Mouse (Mus musculus): ENCODE measurements around the gene Copz2.
"Not testable (repeated sequence)": the region's sequence is repeated elsewhere in the genome, so short reads cannot be mapped to it uniquely, and the experiment has no call there.

Copz2 gene

GRCm38 (mm10) chr11:96849681-96850467, at the start of gene Copz2:
Gene Copz2 (plus strand): TSS chr11:96849870.
- H3K9me3 ChIP-seq (ENCODE audit: low read length), result no peaks in the 10 kb centered on the region

DNA sequence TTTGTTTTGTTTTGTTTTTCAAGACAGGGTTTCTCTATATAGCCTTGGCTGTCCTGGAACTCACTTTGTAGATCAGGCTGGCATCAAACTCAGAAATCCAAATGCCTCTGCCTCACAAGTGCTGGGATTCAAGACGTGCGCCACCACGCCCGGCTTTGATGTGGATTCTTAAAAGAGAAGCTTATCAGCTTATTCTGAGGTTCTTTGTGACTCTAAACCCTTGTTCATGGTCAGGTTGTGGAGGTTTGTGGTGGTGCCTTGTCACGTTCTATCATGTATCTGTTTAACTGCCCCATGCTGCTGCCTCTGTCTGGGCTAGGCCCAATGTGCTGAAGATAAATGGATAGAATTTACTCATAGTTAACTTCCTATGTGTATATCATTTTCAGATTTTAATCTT, 44.1 kb upstream of the Copz2 start:
- H3K36me3 ChIP-seq (ENCODE audit: insufficient read depth, low read length), result peaks cover 100% of the 10 kb centered on the region
- TF ChIP-seq CTCF (conservative IDR thresholded peaks at IDR 0.05; ENCODE audit: low read length), result no peak
- no peak for TF ChIP-seq POU5F1 (IDR thresholded peaks at IDR 0.05; ENCODE audit: borderline replicate concordance, low read length)
- TF ChIP-seq NANOG (IDR thresholded peaks at IDR 0.05; ENCODE audit: borderline replicate concordance, low read length), result no peak
- peaks cover 79% of the 10 kb centered on the region for H3K4me1 ChIP-seq (replicated peaks; ENCODE audit: low read depth, low read length)

More at GRCm38 (mm10) chr11:96849681-96850467, at the start of gene Copz2:
- Histone ChIP-seq H3K36me3 (ENCODE audit: insufficient read depth, low read length) (no peaks in the 10 kb centered on the region), H3K4me1 (replicated peaks; ENCODE audit: low read depth, low read length) (peaks cover 39% of the 10 kb centered on the region), H3K27me3 (ENCODE audit: insufficient read depth, low read length) (peaks cover 27% of the 10 kb centered on the region), H3K4me3 (replicated peaks; ENCODE audit: low read length) (peak within 1 kb of the TSS; percentile 77)
- TF ChIP-seq POU5F1 (IDR thresholded peaks at IDR 0.05; ENCODE audit: borderline replicate concordance, low read length), result no peak
- TF ChIP-seq CTCF (conservative IDR thresholded peaks at IDR 0.05; ENCODE audit: low read length), result no peak
- TF ChIP-seq NANOG (IDR thresholded peaks at IDR 0.05; ENCODE audit: borderline replicate concordance, low read length), result no peak

GRCm38 (mm10) chr11:96808066-96808465, 41.6 kb upstream of the Copz2 start:
- Histone ChIP-seq H3K27me3 (ENCODE audit: insufficient read depth, low read length) (no peaks in the 10 kb centered on the region), H3K9me3 (ENCODE audit: low read length) (no peaks in the 10 kb centered on the region), H3K4me3 (replicated peaks; ENCODE audit: low read length) (no peak overlapping the region), H3K4me1 (replicated peaks; ENCODE audit: low read depth, low read length) (peaks cover 67% of the 10 kb centered on the region), H3K36me3 (ENCODE audit: insufficient read depth, low read length) (peaks cover 100% of the 10 kb centered on the region)
- TF ChIP-seq POU5F1 (IDR thresholded peaks at IDR 0.05; ENCODE audit: borderline replicate concordance, low read length) (no peak), CTCF (conservative IDR thresholded peaks at IDR 0.05; ENCODE audit: low read length) (peak; percentile 34)

More for the DNA sequence above, 44.1 kb upstream of the Copz2 start:
- Histone ChIP-seq H3K4me3 (replicated peaks; ENCODE audit: low read length) (no peak overlapping the region), H3K9me3 (ENCODE audit: low read length) (no peaks in the 10 kb centered on the region), H3K27me3 (ENCODE audit: insufficient read depth, low read length) (no peaks in the 10 kb centered on the region)

DNA sequence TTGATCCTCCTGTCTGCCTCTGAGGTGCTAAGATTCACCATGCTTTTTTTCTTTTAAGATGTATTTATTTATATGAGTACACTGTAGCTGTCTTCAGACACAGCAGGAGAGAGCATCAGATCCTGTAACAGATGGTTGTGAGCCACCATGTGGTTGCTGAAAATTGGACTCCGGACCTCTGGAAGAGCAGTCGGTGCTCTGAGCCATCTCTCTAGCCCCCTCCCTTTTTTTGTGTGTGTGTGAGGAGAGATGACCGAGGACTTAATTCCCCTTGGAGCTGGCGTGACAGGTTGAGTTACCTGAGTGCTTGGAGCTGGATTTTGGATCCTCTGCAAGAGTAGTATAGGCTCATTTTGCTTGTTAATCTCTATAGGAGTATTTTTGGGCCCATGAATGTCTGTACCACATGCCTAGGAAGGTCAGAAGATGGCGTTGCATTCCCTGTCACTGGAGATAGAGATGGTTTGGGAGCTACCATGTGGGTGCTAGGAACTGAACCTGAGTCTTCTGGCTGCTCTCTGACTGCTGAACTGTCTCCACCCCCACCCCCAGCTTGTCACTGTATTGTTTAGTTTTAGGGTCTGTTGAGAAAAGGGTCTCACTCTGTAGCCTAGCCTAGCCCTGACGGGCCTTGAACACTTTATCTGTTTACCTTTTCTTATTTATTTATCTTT, 40.0 kb upstream of the Copz2 start:
- Histone ChIP-seq H3K36me3 (ENCODE audit: insufficient read depth, low read length) (peaks cover 99% of the 10 kb centered on the region), H3K9me3 (ENCODE audit: low read length) (no peaks in the 10 kb centered on the region), H3K4me1 (replicated peaks; ENCODE audit: low read depth, low read length) (peaks cover 67% of the 10 kb centered on the region), H3K27me3 (ENCODE audit: insufficient read depth, low read length) (no peaks in the 10 kb centered on the region), H3K4me3 (replicated peaks; ENCODE audit: low read length) (no peak overlapping the region)
- TF ChIP-seq NANOG (IDR thresholded peaks at IDR 0.05; ENCODE audit: borderline replicate concordance, low read length) (no peak), POU5F1 (IDR thresholded peaks at IDR 0.05; ENCODE audit: borderline replicate concordance, low read length) (no peak), CTCF (conservative IDR thresholded peaks at IDR 0.05; ENCODE audit: low read length) (no peak)

DNA sequence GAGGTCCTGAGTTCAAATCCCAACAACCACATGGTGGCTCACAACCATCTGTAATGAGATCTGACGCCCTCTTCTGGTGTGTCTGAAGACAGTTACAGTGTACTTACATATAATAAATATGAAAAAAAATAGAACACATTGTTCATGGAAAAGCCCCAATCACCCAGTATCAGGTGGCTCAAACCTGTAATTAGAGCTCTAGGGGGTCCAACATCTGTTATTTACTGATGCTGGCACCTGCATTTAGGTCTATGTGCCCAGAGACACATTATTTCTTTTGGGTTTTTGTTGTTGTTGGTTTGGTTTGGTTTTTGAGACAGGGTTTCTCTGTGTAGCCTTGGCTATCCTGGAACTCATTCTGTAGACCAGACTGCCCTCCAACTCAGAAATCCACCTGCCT, 38.5 kb upstream of the Copz2 start:
- H3K9me3 ChIP-seq (ENCODE audit: low read length); H3K27me3 ChIP-seq (ENCODE audit: insufficient read depth, low read length); H3K4me3 ChIP-seq (replicated peaks; ENCODE audit: low read length): not testable (repeated sequence)
- Histone ChIP-seq H3K36me3 (ENCODE audit: insufficient read depth, low read length) (peaks cover 99% of the 10 kb centered on the region), H3K4me1 (replicated peaks; ENCODE audit: low read depth, low read length) (peaks cover 67% of the 10 kb centered on the region)

DNA sequence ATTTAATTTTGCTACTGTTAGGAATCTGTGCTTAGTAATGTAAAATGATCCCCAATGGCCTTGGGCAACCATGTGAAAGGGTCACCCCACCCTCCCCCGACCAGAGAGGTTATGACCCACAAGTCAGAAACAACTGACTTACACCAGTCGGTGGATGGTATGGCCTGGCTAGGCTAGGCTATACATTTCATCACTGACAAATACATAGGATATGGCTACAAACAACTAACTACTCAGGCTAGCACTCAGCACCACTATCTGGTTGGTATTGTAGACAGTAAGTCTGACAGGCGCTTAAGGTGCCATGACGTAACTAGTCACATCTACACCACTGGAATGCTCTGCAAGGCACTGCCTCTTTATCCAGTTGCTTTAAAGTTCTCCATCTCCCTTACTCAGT, 36.2 kb upstream of the Copz2 start:
- no peak overlapping the region for H3K4me3 ChIP-seq (replicated peaks; ENCODE audit: low read length)
- H3K27me3 ChIP-seq (ENCODE audit: insufficient read depth, low read length), result no peaks in the 10 kb centered on the region
- peaks cover 99% of the 10 kb centered on the region for H3K36me3 ChIP-seq (ENCODE audit: insufficient read depth, low read length)
- peaks cover 79% of the 10 kb centered on the region for H3K4me1 ChIP-seq (replicated peaks; ENCODE audit: low read depth, low read length)
- H3K9me3 ChIP-seq (ENCODE audit: low read length), result no peaks in the 10 kb centered on the region
- TF ChIP-seq POU5F1 (IDR thresholded peaks at IDR 0.05; ENCODE audit: borderline replicate concordance, low read length) (no peak), NANOG (IDR thresholded peaks at IDR 0.05; ENCODE audit: borderline replicate concordance, low read length) (no peak), CTCF (conservative IDR thresholded peaks at IDR 0.05; ENCODE audit: low read length) (no peak)

- H3K4me1 ChIP-seq (replicated peaks; ENCODE audit: low read depth, low read length), result peaks cover 79% of the 10 kb centered on the region
- no peak for TF ChIP-seq NANOG (IDR thresholded peaks at IDR 0.05; ENCODE audit: borderline replicate concordance, low read length)
- TF ChIP-seq CTCF (conservative IDR thresholded peaks at IDR 0.05; ENCODE audit: low read length), result no peak
- no peak for TF ChIP-seq POU5F1 (IDR thresholded peaks at IDR 0.05; ENCODE audit: borderline replicate concordance, low read length)
These were observed 35.8 kb upstream of the Copz2 start for GRCm38 (mm10) chr11:96813920-96814319.

DNA sequence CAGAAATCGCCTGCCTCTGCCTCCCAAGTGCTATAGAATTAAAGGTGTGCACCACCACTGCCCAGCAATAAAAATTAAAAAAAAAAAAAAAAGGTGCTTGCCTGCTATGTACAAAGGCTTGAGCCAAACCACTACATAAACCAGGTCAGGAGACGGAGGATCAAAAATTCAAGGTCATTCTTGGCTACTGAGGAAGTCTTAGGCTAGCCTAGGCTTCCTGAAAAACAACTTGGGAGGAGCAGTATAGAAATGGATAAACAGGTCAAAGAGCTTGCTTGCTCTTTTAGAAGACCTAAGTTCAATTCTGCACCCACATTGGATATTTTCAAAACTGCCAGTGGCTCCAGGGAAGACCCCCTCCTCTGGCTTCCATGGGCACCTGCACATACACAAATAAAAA, 35.2 kb upstream of the Copz2 start:
- Histone ChIP-seq H3K4me1 (replicated peaks; ENCODE audit: low read depth, low read length) (peaks cover 79% of the 10 kb centered on the region), H3K9me3 (ENCODE audit: low read length) (no peaks in the 10 kb centered on the region), H3K4me3 (replicated peaks; ENCODE audit: low read length) (no peak overlapping the region), H3K36me3 (ENCODE audit: insufficient read depth, low read length) (peaks cover 99% of the 10 kb centered on the region), H3K27me3 (ENCODE audit: insufficient read depth, low read length) (no peaks in the 10 kb centered on the region)
- TF ChIP-seq CTCF (conservative IDR thresholded peaks at IDR 0.05; ENCODE audit: low read length) (no peak), POU5F1 (IDR thresholded peaks at IDR 0.05; ENCODE audit: borderline replicate concordance, low read length) (no peak), NANOG (IDR thresholded peaks at IDR 0.05; ENCODE audit: borderline replicate concordance, low read length) (no peak)

More at GRCm38 (mm10) chr11:96813920-96814319, 35.8 kb upstream of the Copz2 start:
- no peak overlapping the region for H3K4me3 ChIP-seq (replicated peaks; ENCODE audit: low read length)
- H3K9me3 ChIP-seq (ENCODE audit: low read length), result no peaks in the 10 kb centered on the region
- H3K27me3 ChIP-seq (ENCODE audit: insufficient read depth, low read length), result no peaks in the 10 kb centered on the region
- H3K36me3 ChIP-seq (ENCODE audit: insufficient read depth, low read length), result peaks cover 99% of the 10 kb centered on the region

Data from E14TG2a.4 (cell line).